Mouse (Mus musculus): ENCODE measurements around the gene Olfr368. TPM values are rescaled to one million over a fixed set of nuclear protein-coding genes. Genes with fewer than 3 reads are reported as not detected.

Olfr368 gene
- total RNA-seq (2022), result not detected

GRCm38 (mm10) chr2:37326215-37326614 lies at the start of gene Olfr368:
Gene Olfr368 (plus strand): TSS chr2:37326515.
- DNase-seq, result no peak

DNA sequence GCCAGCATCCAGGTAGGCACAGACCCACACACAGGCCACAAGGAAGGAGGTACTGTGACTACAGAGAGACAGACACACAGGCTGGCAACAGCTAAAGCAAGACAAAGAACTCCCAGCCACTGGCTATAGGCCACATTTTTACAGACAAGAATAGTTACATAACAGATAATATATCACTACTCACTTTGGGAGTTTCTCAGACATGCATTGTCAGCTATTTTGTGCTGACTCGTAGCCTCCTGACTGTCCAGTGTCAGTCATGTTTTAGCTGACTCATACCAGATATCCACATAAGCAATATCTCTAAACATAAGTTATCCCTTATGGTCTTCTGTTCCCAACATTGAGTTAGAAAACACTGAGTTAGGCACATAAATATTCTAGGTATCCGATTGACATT lies 7.0 kb downstream of the Olfr368 start:
- no peak for DNase-seq

GRCm38 (mm10) chr2:37338497-37339187 lies 12.3 kb downstream of the Olfr368 start:
- no peak for DNase-seq

DNA sequence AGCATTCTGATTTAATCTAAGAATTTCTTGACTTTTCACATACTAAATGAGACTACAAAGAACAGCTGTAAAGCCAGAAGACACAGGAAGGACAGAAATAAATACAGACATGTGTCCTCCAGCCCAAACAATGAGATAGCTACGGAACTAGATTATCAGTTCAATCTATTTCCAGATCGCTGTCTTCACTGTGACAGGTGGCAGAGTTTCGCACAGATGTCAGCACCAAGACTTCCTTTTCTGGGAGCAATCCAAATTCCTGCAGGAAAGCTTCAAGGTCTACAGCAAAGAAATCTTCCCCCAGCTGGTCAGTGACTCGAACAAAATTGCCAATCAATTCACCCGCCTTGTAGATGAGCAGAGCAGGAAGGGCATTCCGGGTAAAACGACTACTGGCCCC lies 25.4 kb downstream of the Olfr368 start:
- no peak for DNase-seq

DNA sequence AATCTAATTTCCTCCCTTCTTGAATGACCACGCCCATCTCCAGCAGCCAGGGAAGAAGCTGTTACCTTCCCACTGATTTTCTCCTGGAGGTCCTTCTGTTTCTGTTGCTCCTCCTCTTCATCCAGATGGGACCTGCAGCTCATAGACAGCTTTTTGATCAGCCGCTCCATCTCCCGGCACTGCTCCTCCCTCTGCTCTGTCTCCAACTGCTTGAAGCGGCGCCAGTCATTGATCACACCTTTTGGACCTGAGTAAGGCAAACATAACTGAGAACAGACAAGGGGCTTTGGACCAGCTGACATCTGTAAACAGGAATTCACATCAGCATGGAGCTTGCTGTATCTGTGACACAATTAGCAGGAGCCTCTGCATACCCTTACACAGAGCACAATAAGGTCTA lies 29.3 kb downstream of the Olfr368 start:
- no peak for DNase-seq

DNA sequence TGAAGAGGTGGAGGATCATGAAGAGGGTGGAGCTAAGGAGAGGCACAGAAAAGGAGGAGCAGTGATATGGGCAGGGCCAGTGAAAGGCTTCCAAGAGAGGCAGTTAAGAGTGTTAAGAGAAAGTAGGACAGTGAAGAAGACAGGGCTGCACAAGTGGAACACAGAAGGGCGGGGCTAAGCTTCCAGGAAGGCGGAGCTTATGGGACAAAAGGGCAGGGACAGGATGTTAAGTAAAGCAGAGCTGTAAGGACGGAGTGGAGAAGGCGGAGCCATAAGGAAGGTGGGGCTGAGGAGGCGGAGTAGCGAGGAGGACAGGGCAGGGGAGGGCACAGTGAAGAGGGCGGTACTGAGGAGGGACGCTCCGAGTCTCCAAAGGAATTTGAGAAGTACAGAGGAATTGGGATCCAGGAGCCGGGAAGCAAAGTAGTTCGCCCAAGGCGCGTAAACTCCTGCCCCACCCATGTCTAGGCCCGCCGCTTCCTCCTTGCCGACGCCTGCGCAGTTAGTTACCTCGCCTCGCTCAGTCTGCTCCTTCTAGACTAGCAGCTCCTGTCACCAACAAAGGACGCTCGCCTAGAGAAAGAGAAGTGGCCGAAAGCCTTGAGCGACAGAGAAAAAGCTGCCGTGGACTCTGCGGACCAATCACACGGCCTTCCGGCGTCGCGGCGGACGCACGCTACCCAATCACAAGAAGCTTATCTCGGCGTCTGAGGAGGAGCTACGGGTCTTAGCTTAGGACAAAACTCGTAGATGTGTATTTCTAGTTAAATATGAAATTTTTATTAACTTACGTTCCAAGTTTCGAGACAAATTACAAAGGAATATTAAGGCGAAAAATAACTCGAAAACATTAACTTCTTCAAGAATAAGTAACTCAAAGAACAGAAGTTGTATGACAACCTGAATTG lies 32.6 kb downstream of the Olfr368 start, which contains the start of gene Pdcl:
Pdcl (minus strand) TSS at position 700 of the 908 bp plus-strand sequence.
- DNase-seq, result peak; percentile 95

DNA sequence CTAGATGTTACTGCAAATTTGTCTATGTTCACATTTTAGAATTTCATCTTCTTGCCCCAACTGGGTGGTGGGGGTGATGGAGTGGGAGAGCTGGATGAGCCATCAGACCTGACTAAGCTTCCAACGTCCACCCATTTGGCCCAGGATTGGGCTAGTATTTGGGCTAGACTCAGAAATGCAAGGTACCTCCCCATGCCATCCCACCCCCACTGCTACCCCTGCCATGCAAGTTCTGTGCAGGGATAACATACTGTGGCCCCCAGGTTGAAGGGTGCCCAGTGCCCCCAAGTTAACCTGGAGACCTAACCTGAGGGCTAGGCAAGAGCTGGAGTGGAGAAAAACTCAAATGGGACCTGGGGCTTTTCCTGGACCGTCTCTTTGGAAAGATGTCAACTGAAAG lies 33.6 kb downstream of the Olfr368 start:
- no peak for DNase-seq

DNA sequence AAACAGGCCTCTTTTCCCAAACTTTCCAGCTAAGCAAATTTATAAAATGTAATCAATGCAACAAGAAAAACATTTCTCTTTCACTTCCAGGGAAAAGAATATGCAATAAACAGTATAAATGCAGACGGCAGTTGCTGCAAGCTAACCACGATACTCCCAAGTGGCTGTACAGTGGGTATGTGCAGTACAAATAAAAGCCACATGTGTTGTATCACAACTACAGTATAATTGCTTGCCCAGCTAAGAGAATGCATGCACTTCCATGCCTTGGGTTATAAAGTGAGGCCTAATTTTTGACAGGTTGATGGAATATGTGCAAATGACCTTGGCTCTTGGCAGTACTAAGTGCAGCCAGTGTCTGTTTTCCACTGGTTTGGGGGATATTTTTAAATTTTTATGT lies 44.3 kb downstream of the Olfr368 start:
- no peak for DNase-seq

GRCm38 (mm10) chr2:37376018-37376417 lies 49.7 kb downstream of the Olfr368 start:
- no peak for DNase-seq

GRCm38 (mm10) chr2:37380189-37380588 lies 53.9 kb downstream of the Olfr368 start:
- DNase-seq, result no peak

Other genes starting within 250 kb of the Olfr368 start
- not detected for gene Olfr361, start 237.2 kb upstream of the Olfr368 start, total RNA-seq (2022)
- gene Olfr362, start 208.6 kb upstream of the Olfr368 start, total RNA-seq (2022), result not detected
- not detected for gene Olfr364-ps1, start 187.2 kb upstream of the Olfr368 start, total RNA-seq (2022)
- gene Olfr365, start 138.3 kb upstream of the Olfr368 start, total RNA-seq (2022), result under 1 TPM in 2 of 4 experiments, not detected in 2; 0.06 to 0.11 TPM
- gene Olfr366, start 114.9 kb upstream of the Olfr368 start, total RNA-seq (2022), result not detected
- 10 to 100 TPM; 37.8 to 63.8 (median 42.1) TPM for gene Pdcl, start 32.8 kb downstream of the Olfr368 start, total RNA-seq (2022)
- gene Rc3h2, start 96.4 kb downstream of the Olfr368 start, total RNA-seq (2022), result 10 to 100 TPM; 35.5 to 62.9 (median 52.4) TPM
- 10 to 100 TPM in 3 of 4 experiments, 1 to 10 TPM in 1; 7.6 to 12.3 (median 11.3) TPM for gene Zbtb26, start 116.6 kb downstream of the Olfr368 start, total RNA-seq (2022)
- 10 to 100 TPM; 15.4 to 17.6 (median 16.7) TPM for gene Zbtb6, start 116.7 kb downstream of the Olfr368 start, total RNA-seq (2022)
- 10 to 100 TPM; 59.7 to 90.2 (median 74.4) TPM for gene Rabgap1, start 116.8 kb downstream of the Olfr368 start, total RNA-seq (2022)
- gene Gpr21, start 189.8 kb downstream of the Olfr368 start, total RNA-seq (2022), result 1 to 10 TPM in 3 of 4 experiments, under 1 TPM in 1; 0.99 to 4.4 (median 1.9) TPM

All from adrenal gland, adult 8-10 months (tissue).